Mouse (Mus musculus): ENCODE results near the gene A430078G23Rik.
A peak's percentile ranks its signal among the peaks of the same experiment; 100 is the strongest.

The A430078G23Rik gene

DNA sequence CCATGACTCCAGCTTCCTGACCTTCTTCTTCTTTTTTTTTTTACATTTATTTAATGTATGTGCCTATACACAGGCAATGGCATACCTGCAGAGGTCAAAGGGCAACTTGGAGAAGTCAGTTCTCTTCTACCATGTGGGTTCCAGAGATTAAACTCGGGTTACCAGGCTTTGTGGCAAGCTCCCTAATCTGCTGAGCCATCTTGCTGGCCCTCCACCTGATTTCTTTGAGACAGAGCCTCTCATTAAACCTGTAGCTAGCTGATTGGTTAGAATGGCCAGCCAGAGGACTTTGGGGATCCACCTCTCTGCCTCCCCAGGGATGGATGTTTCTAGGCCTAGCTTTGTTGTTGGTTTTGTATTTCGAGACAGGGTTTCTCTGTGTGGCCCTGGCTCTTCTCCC, 57.9 kb downstream of the A430078G23Rik start:
- DNase-seq (ENCODE audit: low read depth): no peak

DNA sequence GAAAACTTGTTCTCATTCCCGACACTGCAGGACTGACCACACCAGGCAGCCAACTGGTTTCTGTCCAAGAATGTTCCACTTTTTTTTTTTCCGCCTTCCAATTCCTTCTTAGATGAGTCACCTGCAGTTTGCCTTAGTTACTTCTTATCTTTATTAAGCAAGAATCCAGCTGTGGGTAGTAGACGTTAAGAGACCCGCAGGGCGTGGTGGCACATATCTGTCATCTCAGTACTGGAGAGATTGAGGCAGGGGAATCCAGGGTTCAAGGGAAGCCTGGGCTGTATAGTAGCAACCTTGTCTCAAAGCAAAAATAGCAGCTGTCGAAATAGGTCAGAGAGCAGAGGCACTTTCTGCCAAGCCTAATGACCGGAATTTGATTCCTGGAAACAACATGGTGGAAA, 58.7 kb downstream of the A430078G23Rik start:
- DNase-seq (ENCODE audit: low read depth): no peak

DNA sequence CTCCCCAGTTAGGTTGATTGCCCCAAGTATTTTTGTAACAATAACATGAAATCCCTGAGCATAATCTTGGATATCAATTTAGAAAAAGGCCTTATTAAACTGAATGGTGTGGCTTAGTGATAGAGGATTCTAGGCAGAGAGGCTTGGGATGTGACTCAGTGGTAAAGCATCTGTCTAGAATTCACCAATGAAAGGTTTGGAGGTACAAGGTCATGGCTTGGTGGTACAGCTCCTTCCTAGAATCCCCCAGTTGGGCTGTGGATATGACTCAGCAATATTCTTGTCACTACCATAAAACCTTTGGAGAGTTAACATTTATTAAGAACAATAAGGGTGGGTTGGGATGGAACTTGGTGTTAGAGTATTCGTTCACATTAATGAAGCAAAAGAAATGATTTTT, 59.6 kb downstream of the A430078G23Rik start:
- no peak for DNase-seq (ENCODE audit: low read depth)

DNA sequence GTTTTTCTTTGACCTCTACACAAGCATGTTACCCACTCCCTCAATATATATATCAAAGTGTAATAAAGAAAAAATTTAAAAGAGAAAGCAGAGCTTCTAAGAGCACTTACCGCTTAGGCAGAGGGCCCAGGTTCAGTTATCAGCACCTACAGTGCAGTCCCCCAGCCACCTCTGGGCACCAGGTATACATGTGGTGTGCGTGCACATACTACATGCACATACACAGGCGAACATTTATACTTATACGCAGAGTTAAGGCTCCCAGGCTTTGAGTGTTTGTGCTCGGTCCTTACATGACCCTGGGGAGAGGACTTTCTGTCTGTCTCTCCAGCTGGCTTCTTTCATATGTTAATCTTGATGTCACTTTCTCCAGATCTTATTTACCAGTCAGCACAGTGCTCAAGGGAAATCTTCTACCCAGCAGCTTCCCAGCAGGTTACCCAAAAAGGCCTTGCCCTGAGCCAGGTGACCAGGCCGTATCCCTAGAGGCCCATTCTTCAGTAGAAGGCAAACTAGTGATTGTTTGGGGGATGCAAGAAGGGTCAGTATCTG, 61.5 kb downstream of the A430078G23Rik start:
- DNase-seq (ENCODE audit: low read depth): no peak

DNA sequence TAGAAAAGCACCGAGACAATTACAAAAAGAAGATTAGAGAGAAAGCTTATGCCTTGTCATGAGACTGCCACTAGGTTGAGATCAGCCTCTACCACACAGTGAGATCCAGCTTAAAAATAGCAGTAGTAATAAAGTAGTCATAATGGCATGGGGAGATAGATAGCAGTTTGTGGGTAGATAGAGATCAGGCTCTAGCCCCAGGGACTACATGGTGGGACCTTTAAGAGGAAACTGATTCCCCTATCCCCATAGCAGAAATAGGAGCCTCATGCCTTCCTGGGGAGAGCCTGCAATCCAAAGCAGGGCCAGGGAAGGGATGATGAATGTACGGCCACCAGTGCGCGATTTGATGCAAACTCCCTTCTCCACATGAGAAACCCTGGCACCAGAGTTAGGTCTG, 62.0 kb downstream of the A430078G23Rik start:
- no peak for DNase-seq (ENCODE audit: low read depth)

DNA sequence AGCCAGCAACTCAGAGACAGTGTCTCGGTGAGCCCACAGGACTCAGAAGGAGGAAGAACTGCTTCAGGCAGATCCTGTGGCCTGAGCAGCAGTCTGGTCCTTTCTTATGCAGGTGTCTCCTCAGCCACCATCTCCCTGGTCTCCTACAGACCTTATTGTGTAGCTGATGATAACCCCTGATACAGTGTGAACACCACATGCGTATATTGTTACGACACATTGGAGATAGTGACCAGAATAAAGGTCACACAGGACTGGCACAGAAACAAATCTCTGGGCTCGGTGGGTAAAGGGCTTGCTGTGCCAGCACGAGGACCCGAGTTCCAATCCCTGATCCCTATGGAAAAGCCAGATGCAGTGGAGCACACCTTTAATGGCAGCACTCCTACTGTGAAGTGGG, 62.4 kb downstream of the A430078G23Rik start:
- DNase-seq (ENCODE audit: low read depth): no peak

DNA sequence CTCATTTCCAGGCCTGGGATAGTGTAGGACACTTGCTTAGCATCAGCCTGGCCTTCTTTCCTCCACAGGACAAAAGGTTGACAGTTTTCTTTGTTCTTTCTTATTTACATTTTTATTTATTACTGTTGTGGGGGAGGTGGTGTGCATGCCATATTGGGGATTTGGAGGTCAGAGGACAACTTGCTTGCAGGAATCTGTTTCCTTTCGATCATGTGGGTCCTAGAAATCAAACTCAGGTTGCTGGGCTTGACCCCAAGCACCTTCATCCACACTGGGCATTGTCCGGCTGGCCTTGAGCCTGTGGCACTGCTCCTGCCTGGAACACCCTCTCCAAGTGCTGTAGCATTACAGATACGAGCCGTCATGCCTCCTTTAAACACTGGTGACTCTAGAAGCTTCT, 63.6 kb downstream of the A430078G23Rik start:
- no peak for DNase-seq (ENCODE audit: low read depth)

DNA sequence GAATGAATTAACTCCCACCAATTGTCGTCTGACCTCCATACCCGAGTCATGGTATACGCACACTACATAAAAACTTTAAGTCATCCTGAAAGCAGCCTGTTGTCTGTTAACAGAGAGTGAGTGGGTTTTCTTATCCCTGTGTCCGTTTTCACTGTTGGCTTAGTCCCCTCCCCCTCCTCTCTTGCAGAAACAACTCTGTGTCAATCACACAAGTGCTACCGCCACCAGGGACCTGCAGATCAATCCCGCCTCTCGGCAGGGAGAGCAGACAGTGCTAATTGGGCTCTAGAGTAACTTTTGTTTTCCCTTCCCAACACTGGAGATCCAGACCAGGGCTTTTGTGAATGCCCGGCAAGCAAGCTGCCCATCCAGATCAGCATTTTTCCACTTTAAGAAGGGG, 64.2 kb downstream of the A430078G23Rik start:
- DNase-seq (ENCODE audit: low read depth): no peak

DNA sequence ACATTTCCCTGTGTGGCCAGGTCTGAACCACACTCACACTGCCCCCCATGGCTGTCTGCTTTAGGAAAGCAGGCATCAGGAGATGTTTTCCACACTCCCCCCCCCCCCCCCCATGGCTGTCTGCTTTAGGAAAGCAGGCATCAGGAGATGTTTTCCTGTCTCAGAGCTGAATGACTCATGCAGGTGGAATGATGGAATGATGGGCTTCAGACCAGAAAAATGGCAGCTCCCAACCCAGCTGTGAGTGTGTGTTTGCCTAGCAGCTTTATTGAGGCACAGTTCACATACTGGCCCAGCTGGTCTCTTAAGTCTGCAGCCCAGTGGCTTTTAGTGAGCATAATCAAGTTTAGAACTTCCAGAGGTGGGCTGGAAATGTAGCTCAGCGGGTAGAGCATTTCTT, 64.9 kb downstream of the A430078G23Rik start:
- no peak for DNase-seq (ENCODE audit: low read depth)

DNA sequence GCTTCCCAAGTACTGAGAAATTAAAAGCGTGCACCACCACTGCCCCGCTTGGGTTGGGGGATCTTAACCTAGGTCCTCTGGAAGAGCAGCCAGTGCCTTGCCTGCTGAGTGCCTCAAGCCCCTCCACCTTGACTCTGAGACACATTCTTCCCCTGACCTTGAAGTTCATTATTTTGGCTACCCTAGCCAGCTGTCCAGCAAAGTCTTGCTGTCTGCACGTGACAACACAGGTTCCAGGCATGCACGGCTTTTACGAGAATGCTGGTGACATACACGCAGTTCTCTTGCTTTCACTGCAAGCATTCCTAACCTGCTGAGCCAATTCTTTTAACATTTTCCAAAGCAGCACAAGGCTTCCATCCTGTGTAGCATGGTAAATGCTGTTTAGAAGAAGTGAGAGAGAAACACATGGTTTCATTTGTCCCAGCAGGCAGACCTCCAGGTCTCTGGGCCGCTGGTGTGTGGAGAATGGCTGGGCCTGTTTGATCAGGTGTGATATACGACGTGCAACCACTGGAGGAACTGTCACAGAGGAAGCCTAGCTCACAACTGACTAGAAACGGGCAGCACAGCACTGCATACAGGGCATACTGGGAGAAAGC, 67.0 kb downstream of the A430078G23Rik start:
- DNase-seq (ENCODE audit: low read depth): no peak

DNA sequence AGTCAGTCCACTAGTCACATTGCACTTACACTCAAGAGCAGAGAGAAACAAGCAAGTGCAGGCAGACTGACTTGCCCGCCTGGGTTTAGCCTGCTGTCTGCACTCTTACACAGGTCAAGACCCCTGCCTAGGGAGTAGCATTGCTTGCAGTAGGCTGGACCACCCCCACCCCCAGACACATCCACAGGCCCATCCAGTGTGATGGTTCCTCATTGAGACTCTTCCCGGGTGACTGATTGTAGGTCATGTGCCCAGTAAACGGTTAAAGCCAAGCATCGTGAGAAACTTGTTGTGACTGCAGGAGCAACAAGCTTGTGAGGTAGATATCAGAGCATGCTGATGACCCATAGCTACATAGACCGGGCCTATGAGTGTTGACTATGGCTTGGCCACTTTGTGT, 68.3 kb downstream of the A430078G23Rik start:
- no peak for DNase-seq (ENCODE audit: low read depth)

DNA sequence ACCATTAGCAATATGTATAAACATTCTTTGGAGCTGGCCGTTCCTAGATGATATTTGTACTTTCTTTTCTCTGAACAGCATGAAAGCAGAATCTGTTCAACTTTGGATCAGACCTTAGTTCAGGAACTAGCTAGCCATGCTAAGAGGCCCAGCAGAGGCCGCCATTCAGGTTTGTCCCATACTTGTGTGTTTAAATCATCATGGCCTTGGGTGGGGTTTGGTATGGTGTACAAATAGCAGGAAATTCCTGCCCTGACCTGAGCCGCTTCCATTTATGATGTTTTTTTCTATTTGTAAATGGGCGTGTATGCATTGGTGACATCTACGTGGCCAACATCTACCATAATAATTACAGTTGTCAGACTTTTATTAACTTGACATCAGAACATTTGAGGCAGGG, 72.0 kb downstream of the A430078G23Rik start:
- DNase-seq (ENCODE audit: low read depth): no peak

DNA sequence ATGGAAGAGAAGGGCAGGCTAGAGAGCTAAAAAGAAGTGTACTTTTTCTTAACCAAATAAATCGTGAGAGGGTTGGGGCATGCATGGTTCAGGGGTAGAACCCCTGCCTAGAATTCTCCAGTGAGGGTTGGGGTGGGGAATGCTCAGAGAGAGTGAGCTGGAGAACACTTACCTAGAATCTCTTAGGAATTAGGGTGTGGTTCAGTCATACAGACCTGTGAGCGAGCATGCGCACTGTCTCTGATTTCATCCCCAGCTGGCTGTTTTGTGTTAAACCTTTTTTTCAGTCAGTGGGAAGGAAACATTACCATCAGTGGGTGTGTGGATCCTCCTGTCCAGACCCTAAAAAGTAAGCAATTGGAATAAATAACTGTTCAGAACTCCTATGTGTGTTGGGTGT, 73.0 kb downstream of the A430078G23Rik start:
- no peak for DNase-seq (ENCODE audit: low read depth)

DNA sequence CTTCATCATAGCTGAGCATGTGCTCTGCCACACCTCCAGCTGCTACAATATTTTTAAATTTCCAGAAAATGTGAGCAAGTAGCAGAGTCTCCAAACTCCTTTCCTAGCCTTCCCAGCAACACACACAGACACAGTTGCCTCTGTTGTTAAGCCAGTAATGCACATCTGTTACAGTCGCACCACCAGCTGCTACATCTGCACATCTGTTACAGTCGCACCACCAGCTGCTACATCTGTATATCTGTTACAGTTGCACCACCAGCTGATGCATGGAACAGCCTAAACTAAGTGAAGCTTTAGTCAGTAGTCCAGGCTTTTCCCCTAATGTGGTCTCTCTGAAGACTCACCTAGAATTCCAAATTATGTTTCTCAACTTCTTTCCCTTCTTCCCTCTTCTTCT, 75.2 kb downstream of the A430078G23Rik start:
- no peak for DNase-seq (ENCODE audit: low read depth)

DNA sequence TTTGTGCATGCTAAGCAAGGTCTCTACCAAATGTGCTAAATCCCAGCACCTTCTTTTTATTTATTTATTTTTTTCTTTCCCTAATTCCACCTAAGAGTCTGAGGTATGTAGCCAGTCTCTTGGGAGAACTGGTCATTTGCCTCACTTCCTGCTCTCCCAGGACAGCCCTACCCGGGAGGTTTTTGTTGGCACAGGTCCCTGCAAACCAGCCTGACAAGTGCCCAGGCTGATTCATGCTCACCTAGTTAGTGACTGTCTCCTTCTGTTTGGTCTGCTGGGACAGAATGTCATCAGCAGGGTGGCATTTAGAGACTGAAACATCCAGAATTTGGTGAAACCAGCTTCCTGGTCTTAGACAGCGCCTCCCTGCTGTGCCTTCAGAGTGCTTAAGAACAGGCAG, 76.8 kb downstream of the A430078G23Rik start:
- DNase-seq (ENCODE audit: low read depth): no peak

DNA sequence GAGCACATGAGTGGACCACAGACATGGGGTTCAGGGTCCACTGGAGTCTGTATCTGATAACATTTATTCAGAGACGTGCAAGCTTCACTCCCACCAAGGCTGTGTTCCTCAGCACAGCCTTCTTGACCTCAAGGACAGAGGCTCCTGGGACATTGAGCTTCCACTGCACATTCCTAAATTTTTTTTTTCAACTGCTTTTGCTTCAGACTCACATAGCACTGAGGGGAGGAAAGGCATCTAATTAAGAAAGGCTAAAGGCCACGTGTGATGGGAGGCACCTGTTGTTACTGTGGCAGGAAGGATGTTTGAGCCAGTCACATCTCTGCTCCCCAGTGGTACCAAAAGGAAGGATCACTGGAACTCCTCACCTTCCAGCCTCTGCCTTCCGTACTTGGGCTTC, 77.9 kb downstream of the A430078G23Rik start:
- no peak for DNase-seq (ENCODE audit: low read depth)

DNA sequence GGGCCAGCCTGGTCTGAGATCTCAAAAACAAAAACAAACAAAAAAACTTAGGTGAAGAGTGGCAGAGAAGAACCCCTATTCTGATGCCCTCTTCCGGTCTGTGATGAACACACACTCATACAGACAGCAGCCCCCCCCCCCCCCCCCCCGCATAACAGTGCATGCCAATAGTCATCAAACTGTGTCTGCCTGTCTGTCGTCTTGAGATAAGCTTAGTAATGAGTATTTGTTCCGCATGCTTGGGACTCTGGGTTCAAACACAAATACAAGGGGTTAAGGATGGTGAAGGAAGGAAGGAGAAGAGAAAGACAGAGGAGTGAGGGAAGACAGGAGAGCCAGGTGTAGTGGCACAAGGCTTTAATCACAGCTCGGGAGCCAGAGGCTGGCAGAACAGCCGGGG, 83.3 kb downstream of the A430078G23Rik start:
- no peak for DNase-seq (ENCODE audit: low read depth)

DNA sequence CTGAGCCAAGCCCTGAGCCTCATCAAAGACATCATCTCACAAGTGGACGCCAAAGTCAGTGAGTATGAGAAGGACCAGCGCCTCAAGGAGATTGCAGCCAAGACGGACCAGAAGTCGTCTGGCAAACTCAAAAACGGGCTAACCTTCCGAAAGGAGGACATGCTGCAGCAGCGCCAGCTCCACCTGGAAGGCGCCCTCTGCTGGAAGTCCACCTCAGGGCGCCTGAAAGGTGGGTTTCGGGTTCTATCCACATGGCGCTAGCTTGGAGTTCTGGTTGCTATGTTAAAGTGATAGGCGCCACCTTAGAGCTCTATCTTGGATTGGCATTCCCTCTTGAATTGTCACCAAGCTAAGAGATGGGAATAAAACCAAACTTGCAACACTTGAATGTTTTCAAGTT, 86.3 kb downstream of the A430078G23Rik start:
- DNase-seq (ENCODE audit: low read depth): peak; percentile 36
